Mouse (Mus musculus) brain, embryonic 14.5 days (tissue): ENCODE results near the gene Ndufb10.

Experiments used
- CTCF ChIP-seq: fragments of 200-500 bp; IDR thresholded peaks from 2 replicates; pipeline ENCODE4 v1.5.1; 2012; ENCODE audit warnings: inconsistent platforms, mild to moderate bottlenecking, moderate library complexity, borderline replicate concordance; ENCODE audit not compliant: insufficient read depth, insufficient read length; ENCODE audit errors: extremely low read depth
- POLR2A ChIP-seq: fragments of 200-500 bp; IDR thresholded peaks from 2 replicates; pipeline ENCODE4 v1.6.1; 2012; ENCODE audit warnings: mild to moderate bottlenecking, inconsistent platforms, borderline replicate concordance; ENCODE audit not compliant: poor library complexity, insufficient read depth, insufficient read length, severe bottlenecking; ENCODE audit errors: extremely low read depth

GRCm38 (mm10) chr17:24738238-24738637 is 14.0 kb upstream of the Ndufb10 start:
- TF ChIP-seq CTCF (no peak), POLR2A (no peak)
